Mouse (Mus musculus) frontal cortex, postnatal 25 days (tissue): ENCODE measurements around the gene AC131692.1.
"Not testable (repeated sequence)": the region's sequence is repeated elsewhere in the genome, so short reads cannot be mapped to it uniquely, and the experiment has no call there.

Experiments used
- DNase-seq, 2 experiments: peaks; one replicate each; pipeline ENCODE4 v3.0.0; 2022; ENCODE audit warnings: low spot score in 2 of 2

AC131692.1 gene

GRCm38 (mm10) chr19:6117346-6117985 lies 23.2 kb downstream of the AC131692.1 start:
- no peak for DNase-seq

GRCm38 (mm10) chr19:6117986-6118676 lies 23.9 kb downstream of the AC131692.1 start, which contains the start of gene Sac3d1:
Sac3d1 (minus strand) TSS chr19:6118650.
- peak; percentile 79 to 82 for DNase-seq

- DNase-seq = no peak
Observed at GRCm38 (mm10) chr19:6118677-6119185, 24.5 kb downstream of the AC131692.1 start.

- no peak for DNase-seq
Observed at GRCm38 (mm10) chr19:6121761-6122160, 27.5 kb downstream of the AC131692.1 start.

GRCm38 (mm10) chr19:6123330-6123729 lies 29.1 kb downstream of the AC131692.1 start:
- no peak for DNase-seq

- DNase-seq = no peak
Observed at GRCm38 (mm10) chr19:6124898-6125297, 30.7 kb downstream of the AC131692.1 start.

- DNase-seq = no peak
Observed at GRCm38 (mm10) chr19:6126289-6126688, 32.1 kb downstream of the AC131692.1 start.

- DNase-seq = no peak
Observed at GRCm38 (mm10) chr19:6126789-6127580, 32.8 kb downstream of the AC131692.1 start.

- DNase-seq = peak; percentile 88 to 91
Observed at GRCm38 (mm10) chr19:6127760-6128341, 33.6 kb downstream of the AC131692.1 start, which contains the start of gene Snx15. Snx15 (minus strand) TSS chr19:6128304.

- not testable (repeated sequence) for DNase-seq
Observed at GRCm38 (mm10) chr19:6130414-6131128, 36.4 kb downstream of the AC131692.1 start.

- DNase-seq = no peak
Observed at GRCm38 (mm10) chr19:6132171-6132827, 38.1 kb downstream of the AC131692.1 start.

GRCm38 (mm10) chr19:6133197-6133596 lies 39.0 kb downstream of the AC131692.1 start:
- DNase-seq = not testable (repeated sequence)

GRCm38 (mm10) chr19:6136397-6136796 lies 42.2 kb downstream of the AC131692.1 start:
- DNase-seq = no peak

GRCm38 (mm10) chr19:6139701-6140100 lies 45.5 kb downstream of the AC131692.1 start:
- DNase-seq = no peak

GRCm38 (mm10) chr19:6140374-6140677 lies 46.1 kb downstream of the AC131692.1 start:
- DNase-seq = no peak

- peak; percentile 88 to 90 for DNase-seq
Observed at GRCm38 (mm10) chr19:6140678-6141393, 46.6 kb downstream of the AC131692.1 start, which contains the start of gene Batf2. Batf2 (plus strand) TSS chr19:6140983.

- peak; percentile 59 to 62 for DNase-seq
Observed at GRCm38 (mm10) chr19:6141394-6141749, 47.2 kb downstream of the AC131692.1 start, which contains the start of gene Arl2. Arl2 (minus strand) TSS chr19:6141548.

- DNase-seq = no peak
Observed at GRCm38 (mm10) chr19:6144842-6145241, 50.6 kb downstream of the AC131692.1 start.
